ENCODE assay signal across 15 mouse cellular contexts in genomic region chr9:22461946-22462345, GRCm38 (mm10). TPM values are rescaled to one million over a fixed set of nuclear protein-coding genes. Genes with fewer than 3 reads are reported as not detected.
DNase-seq lines count a peak whose midpoint lies in the region; ATAC-seq lines count a peak whose summit lies in the region.
"Had no signal": no experiment of that assay in that cellular context is flagged by ENCODE, and none has a peak within 500 bp of the region (broad histone marks: within the 10 kb centered on the region; RNA-seq: fewer than 3 reads in every experiment).

No protein-coding gene starts in this region.

- H3K4me1 ChIP-seq in heart, embryonic 11.5 days (ENCODE audit: control insufficient read depth, insufficient read depth, low read length) = no peaks in the 10 kb centered on the region
- 0 out of 2 replicates have a peak, but pooled peaks cover 2% of the 10 kb centered on the region for H3K4me1 ChIP-seq in intestine, embryonic 16.5 days (ENCODE audit: control insufficient read depth, insufficient read depth, low read length)

- H3K36me3 ChIP-seq in heart, embryonic 11.5 days (ENCODE audit: control insufficient read depth, insufficient read depth, low read length) = peaks cover 1% of the 10 kb centered on the region
- H3K36me3 ChIP-seq in intestine, embryonic 16.5 days (ENCODE audit: control insufficient read depth, insufficient read depth, low read length) = peaks cover 8% of the 10 kb centered on the region; the same call in 1 of the 2 replicates

- no peaks in the 10 kb centered on the region for H3K27me3 ChIP-seq in heart, embryonic 11.5 days (ENCODE audit: control insufficient read depth, insufficient read depth, low read length)
- no peaks in the 10 kb centered on the region for H3K27me3 ChIP-seq in intestine, embryonic 16.5 days (replicated peaks; ENCODE audit: control insufficient read depth, insufficient read depth, low read length)
- H3K27me3 ChIP-seq: megakaryocyte, embryonic 14.5 days; neural tube, embryonic 15.5 days had no signal

- no peak for ATAC-seq in heart, embryonic 11.5 days (replicated peaks; ENCODE audit: insufficient number of reproducible peaks, low FRiP score, low TSS enrichment)
- no peak for ATAC-seq in intestine, embryonic 16.5 days
- ATAC-seq: forebrain, embryonic 14.5 days had no signal

- no peak overlapping the region for H3K4me2 ChIP-seq in heart, embryonic 11.5 days
- no peak overlapping the region for H3K4me2 ChIP-seq in intestine, embryonic 16.5 days (ENCODE audit: low read depth, low read length)
- H3K4me2 ChIP-seq: neural tube, embryonic 15.5 days had no signal

- H3K9me3 ChIP-seq in heart, embryonic 11.5 days (replicated peaks; ENCODE audit: control insufficient read depth, low read length) = no peaks in the 10 kb centered on the region
- H3K9me3 ChIP-seq in intestine, embryonic 16.5 days (ENCODE audit: control insufficient read depth, low read length) = no peaks in the 10 kb centered on the region
- H3K9me3 ChIP-seq: megakaryocyte, embryonic 14.5 days; neural tube, embryonic 15.5 days had no signal

- no peak overlapping the region for H3K27ac ChIP-seq in heart, embryonic 11.5 days (ENCODE audit: low read depth, low read length)
- no peak overlapping the region for H3K27ac ChIP-seq in intestine, embryonic 16.5 days (ENCODE audit: low read length)
- H3K27ac ChIP-seq: neural tube, embryonic 15.5 days had no signal

- no peak overlapping the region for H3K9ac ChIP-seq in heart, embryonic 11.5 days (ENCODE audit: low read depth, low read length)
- no peak overlapping the region for H3K9ac ChIP-seq in intestine, embryonic 16.5 days (ENCODE audit: low read depth, low read length)
- H3K9ac ChIP-seq: neural tube, embryonic 15.5 days had no signal

- intact Hi-C loops in heart, postnatal 10 days (cut with DNase I) = no loop called here

- 87% methylated on average over 3 of the region's 3 CpGs for WGBS in heart, embryonic 11.5 days (ENCODE audit: insufficient replicate concordance)
- WGBS in intestine, embryonic 16.5 days = 92% methylated on average over 3 of the region's 3 CpGs

- DNase-seq in heart, postnatal 10 days = peak; percentile 20 to 28
- peak; percentile 74 to 75 for DNase-seq in right cerebral cortex, postnatal 10 days (ENCODE audit: low spot score in 2 of 2)
- DNase-seq in right cerebral cortex, postnatal 4 days = no peak
- DNase-seq in cerebellum, postnatal 36 days = peak; percentile 93 to 95
- peak; percentile 39 for DNase-seq in skeletal muscle tissue, adult 2 months (ENCODE audit: low read depth, low spot score)
- DNase-seq in T-cell, adult 2 months (ENCODE audit: low spot score) = no peak
- DNase-seq: liver had no signal

- no peak overlapping the region for H3K4me3 ChIP-seq in heart, embryonic 11.5 days (ENCODE audit: low read depth, low read length)
- no peak overlapping the region for H3K4me3 ChIP-seq in intestine, embryonic 16.5 days (ENCODE audit: low read length)
- H3K4me3 ChIP-seq: megakaryocyte, embryonic 14.5 days; neural tube, embryonic 15.5 days had no signal

RNA-seq across cellular contexts. Expression of gene Rp9, which starts 7.6 kb away (rescaled TPM):
- 10 to 100 TPM; 45.4 to 45.7 TPM for total RNA-seq in heart, postnatal 10 days (2021)
- polyA plus RNA-seq in heart, embryonic 11.5 days (2014; fragmentation: Nextera tagmentation; extraction: Ambion mirVana) = 42.4 and 48.0 TPM in 2 replicates
- 58.3 and 58.4 TPM in 2 replicates for polyA plus RNA-seq in intestine, embryonic 16.5 days (2015; fragmentation: Nextera tagmentation; extraction: Ambion mirVana)

RNA-seq across cellular contexts. Expression of gene Gm17545, which starts 7.9 kb away (rescaled TPM):
- not detected for total RNA-seq in heart, postnatal 10 days (2021)
- not detected in 2 replicates for polyA plus RNA-seq in heart, embryonic 11.5 days (2014; fragmentation: Nextera tagmentation; extraction: Ambion mirVana)
- not detected in 2 replicates for polyA plus RNA-seq in intestine, embryonic 16.5 days (2015; fragmentation: Nextera tagmentation; extraction: Ambion mirVana)
- polyA plus RNA-seq: forebrain, embryonic 14.5 days; heart, embryonic 16.5 days; kidney, embryonic 16.5 days; neural tube, embryonic 15.5 days; thymus, postnatal 0 days had no signal

RNA-seq across cellular contexts. Expression of gene Bbs9, which starts 13.6 kb away (rescaled TPM):
- total RNA-seq in heart, postnatal 10 days (2021) = 10 to 100 TPM; 17.5 to 18.7 TPM
- 8.2 and 8.6 TPM in 2 replicates for polyA plus RNA-seq in heart, embryonic 11.5 days (2014; fragmentation: Nextera tagmentation; extraction: Ambion mirVana)
- 11.8 and 12.6 TPM in 2 replicates for polyA plus RNA-seq in intestine, embryonic 16.5 days (2015; fragmentation: Nextera tagmentation; extraction: Ambion mirVana)

RNA-seq across cellular contexts. Expression of gene 9530077C05Rik, which starts 50.6 kb away (rescaled TPM):
- under 1 TPM; 0.35 to 0.43 TPM for total RNA-seq in heart, postnatal 10 days (2021)
- polyA plus RNA-seq in heart, embryonic 11.5 days (2014; fragmentation: Nextera tagmentation; extraction: Ambion mirVana) = 2.9 and 3.0 TPM in 2 replicates
- 3.0 and 3.4 TPM in 2 replicates for polyA plus RNA-seq in intestine, embryonic 16.5 days (2015; fragmentation: Nextera tagmentation; extraction: Ambion mirVana)

Comparison
In these comparisons a context has a peak if more than half of its experiments do, and no peak if none do; other contexts are left out.
1. DNase-seq: peak in heart, postnatal 10 days (2 of 2), right cerebral cortex, postnatal 10 days (2 of 2), cerebellum, postnatal 36 days (2 of 2) and skeletal muscle tissue, adult 2 months (single experiment); none in right cerebral cortex, postnatal 4 days (single experiment) and T-cell, adult 2 months (single experiment).